Mouse (Mus musculus) liver, adult 2 months (tissue): ENCODE results near the gene Kcnv2.

Experiments used
- CTCF ChIP-seq: fragments of 200-500 bp; IDR thresholded peaks from 2 replicates; pipeline ENCODE4 v1.5.1; 2011; ENCODE audit warnings: low read depth, low read length, control low read depth
- POLR2A ChIP-seq: fragments of 200-500 bp; IDR thresholded peaks from 2 replicates; pipeline ENCODE4 v1.6.1; 2011; ENCODE audit warnings: low read length, control low read depth; ENCODE audit not compliant: insufficient read depth; ENCODE audit errors: extremely low read depth

DNA sequence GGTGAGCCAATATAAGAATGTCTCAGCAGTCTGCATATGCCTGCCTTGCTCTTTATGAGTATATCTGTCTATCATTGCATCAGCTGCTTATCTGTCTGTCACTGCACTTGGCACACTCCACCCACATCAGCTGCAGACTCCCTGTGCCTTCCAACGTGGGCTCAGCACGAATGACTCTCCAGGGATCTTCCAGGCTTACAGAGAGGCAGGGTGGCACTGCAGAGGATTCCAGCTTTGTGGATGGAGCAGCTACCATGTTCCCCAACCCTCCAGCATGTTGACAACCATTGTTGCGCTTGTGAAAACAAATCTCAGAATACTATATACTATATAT is 9.3 kb upstream of the Kcnv2 start:
- TF ChIP-seq POLR2A (no peak), CTCF (no peak)
